Mouse (Mus musculus) gastrocnemius, adult 2 months (tissue): ENCODE measurements around the gene Lkaaear1. TPM values are rescaled to one million over a fixed set of nuclear protein-coding genes. Genes with fewer than 3 reads are reported as not detected.

ENCODE experiments used
- DNase-seq: peaks from one replicate; pipeline ENCODE4 v3.0.0; 2022
- H3K27ac ChIP-seq: fragments of 200-600 bp; 2 replicates; pipeline ENCODE4 v1.8.1; 2022; ENCODE audit warnings: mild to moderate bottlenecking
- H3K4me3 ChIP-seq: fragments of 200-600 bp; 2 replicates; pipeline ENCODE4 v1.8.1; 2022; ENCODE audit warnings: mild to moderate bottlenecking, moderate library complexity
- CTCF ChIP-seq: fragments of 200-600 bp; IDR thresholded peaks from 2 replicates; pipeline ENCODE4 v1.8.1; 2022; ENCODE audit warnings: antibody characterized with exemption, mild to moderate bottlenecking, moderate library complexity
- intact Hi-C: fragments of 180-260 bp; cut with DNase I; formaldehyde crosslinking; loops from one replicate; pipeline ENCODE4 v1.15.1; 2025
- total RNA-seq, 2 experiments: library from RNA; stranded (reverse); gene quantifications; 2 replicates each; pipeline ENCODE4 v1.2.3; 2021

Gene Lkaaear1
- total RNA-seq, 2 experiments from 2014 or later: not detected

DNA sequence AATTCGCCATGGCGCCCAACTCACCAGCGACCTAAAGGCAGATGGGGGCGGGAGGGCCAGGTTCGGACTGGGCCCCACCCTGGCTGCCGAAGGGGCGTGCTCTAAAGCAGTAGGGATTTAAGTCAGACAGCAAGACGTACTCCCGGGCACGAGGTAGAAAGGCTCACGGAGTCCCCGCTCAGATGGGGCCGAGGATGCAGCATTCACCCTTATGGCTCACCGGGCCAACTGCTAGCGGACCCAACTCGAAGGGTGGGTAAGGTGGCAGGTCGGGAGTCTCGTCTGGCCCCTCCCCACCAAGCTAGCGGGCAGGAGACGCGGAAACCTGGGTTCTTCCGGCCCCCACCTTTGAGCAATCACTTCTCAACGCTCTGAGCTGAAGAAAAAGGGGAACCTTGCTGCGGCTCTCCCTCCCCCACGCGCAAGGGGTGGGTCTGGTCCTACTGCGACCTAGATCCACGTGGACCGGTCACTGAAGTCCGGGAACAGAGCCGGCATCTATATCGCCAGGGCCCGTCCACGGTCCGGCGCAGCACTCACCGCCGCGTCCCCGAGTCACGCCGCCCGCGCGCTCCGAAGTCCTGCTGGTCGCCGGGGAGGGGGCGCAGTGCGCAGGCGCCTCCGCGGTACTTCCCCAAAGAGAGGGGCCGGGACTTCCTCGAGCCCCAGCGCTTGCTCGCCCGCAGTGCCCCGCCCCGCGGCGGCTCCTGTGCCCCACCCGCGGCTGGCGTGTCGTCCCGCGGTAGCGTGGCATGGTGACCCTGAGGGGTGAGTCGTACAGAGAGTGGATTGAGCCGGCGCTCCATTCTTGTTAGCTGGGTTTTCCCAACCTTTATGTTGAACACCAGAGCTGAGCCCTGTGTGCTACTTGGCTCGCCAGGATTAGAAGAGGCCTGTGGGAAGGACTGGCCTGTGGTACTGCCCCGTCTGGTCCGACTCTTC is 4.6 kb downstream of the Lkaaear1 start, which contains the start of gene Rgs19:
Gene Rgs19, minus strand, starts transcription at position 639 of the 942 bp plus-strand sequence.
- intact Hi-C loops: no loop called here
- no peak for TF ChIP-seq CTCF
- peak; percentile 90 for DNase-seq
- Histone ChIP-seq H3K27ac (peak within 1 kb of the TSS; percentile 82), H3K4me3 (peak within 1 kb of the TSS; percentile 79)

DNA sequence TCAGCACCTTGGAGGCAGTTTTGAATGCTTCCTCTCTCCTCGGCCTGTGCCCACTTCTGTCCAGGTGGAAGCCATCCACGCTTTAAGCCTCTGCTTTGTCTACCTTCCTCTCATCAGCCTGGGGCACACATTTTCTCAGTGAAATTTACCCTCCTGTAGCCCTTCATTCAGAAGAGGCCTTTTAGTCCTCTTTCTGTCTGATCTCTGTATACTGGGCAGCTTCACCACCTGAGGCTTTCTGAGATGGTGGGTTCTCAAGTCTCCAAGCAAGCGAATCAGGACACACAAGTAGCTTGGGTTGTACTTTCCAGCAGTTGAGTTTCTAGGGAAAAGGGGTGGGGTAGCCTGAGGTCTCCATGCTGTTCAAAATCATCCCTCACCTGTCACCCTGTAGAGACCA is 5.9 kb downstream of the Lkaaear1 start:
- no peak overlapping the region; the same call in 1 of the 2 replicates for H3K4me3 ChIP-seq
- TF ChIP-seq CTCF: no peak
- intact Hi-C loops: no loop called here

GRCm38 (mm10) chr2:181691571-181691970 is 6.7 kb downstream of the Lkaaear1 start:
- peak overlapping the region; percentile 19 for H3K4me3 ChIP-seq
- H3K27ac ChIP-seq: no peak overlapping the region
- intact Hi-C loops: no loop called here
- TF ChIP-seq CTCF: no peak
- no peak for DNase-seq

More for the DNA sequence above, 5.9 kb downstream of the Lkaaear1 start:
- no peak for DNase-seq
- H3K27ac ChIP-seq: no peak overlapping the region

DNA sequence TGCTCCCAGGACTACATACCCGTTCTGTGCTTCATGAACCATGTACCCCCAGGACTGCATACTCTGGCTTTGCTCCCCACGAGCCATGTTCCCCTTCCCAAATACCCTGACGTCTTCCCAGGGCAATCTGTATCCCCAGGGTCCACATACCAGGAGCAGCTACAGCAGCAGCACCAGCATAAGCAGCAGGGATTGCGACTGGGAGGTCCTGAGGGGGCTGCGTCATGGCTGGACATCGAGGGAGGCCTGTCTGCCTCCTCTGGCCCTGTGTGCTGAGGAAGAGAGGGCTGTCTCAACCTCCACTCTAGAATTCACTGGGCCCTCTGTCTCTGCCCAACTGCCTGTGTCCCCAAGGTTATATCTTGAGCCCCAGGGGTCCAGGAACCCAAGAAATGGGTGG is 7.2 kb downstream of the Lkaaear1 start:
- Histone ChIP-seq H3K27ac (no peak overlapping the region), H3K4me3 (no peak overlapping the region)
- no peak for TF ChIP-seq CTCF
- DNase-seq: no peak
- intact Hi-C loops: no loop called here

DNA sequence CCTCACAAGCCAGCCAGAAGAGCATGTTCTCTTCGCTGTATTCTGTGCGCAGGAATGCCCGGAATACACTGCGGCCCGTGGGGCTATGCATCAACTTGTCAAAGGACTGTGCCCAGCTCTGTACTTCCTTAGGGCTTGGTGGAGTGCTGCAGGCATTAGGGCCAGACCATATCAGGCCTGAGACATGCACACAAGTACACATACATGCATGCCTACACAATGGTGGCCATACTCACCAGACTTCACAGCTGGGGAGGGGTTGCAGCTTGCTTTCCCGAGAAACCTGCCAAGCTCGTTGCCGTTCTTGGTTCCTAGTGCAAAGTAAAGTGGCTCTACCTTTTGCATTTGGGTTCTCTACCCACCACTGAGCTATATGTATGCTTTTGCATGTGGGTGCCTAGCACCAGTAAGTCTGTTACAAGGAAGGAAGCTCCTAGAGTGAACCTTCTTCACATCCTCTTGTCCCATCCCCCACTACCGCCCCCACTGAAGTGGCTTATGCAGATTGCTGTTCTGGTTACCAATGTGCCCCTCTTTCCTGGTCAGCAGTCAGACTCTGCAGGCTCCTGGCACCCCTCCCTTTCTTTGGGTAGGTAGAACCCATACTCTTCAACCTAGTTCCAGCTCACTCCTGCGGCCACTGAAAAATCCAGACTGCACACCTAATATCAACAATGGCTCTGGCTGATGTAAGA is 8.6 kb downstream of the Lkaaear1 start:
- Histone ChIP-seq H3K4me3 (no peak overlapping the region), H3K27ac (no peak overlapping the region)
- no peak for DNase-seq
- no peak for TF ChIP-seq CTCF
- intact Hi-C loops: loop anchor here (10.0 kb wide), 1 partner anchor 175 kb away; the partner anchor contains the start of gene Polr3k

- no peak for DNase-seq
- no peak for TF ChIP-seq CTCF
- intact Hi-C loops: loop anchor here (10.0 kb wide), 1 partner anchor 177 kb away; the partner anchor contains the start of gene Polr3k
- H3K4me3 ChIP-seq: no peak overlapping the region
- no peak overlapping the region for H3K27ac ChIP-seq
Observed at GRCm38 (mm10) chr2:181687586-181687985, 10.7 kb downstream of the Lkaaear1 start.

- Histone ChIP-seq H3K4me3 (no peak overlapping the region), H3K27ac (no peak overlapping the region)
- DNase-seq: no peak
- intact Hi-C loops: loop anchor here (10.0 kb wide), 1 partner anchor 179 kb away; the partner anchor contains the start of gene Polr3k
- no peak for TF ChIP-seq CTCF
Observed at GRCm38 (mm10) chr2:181685686-181686085, 12.6 kb downstream of the Lkaaear1 start.

DNA sequence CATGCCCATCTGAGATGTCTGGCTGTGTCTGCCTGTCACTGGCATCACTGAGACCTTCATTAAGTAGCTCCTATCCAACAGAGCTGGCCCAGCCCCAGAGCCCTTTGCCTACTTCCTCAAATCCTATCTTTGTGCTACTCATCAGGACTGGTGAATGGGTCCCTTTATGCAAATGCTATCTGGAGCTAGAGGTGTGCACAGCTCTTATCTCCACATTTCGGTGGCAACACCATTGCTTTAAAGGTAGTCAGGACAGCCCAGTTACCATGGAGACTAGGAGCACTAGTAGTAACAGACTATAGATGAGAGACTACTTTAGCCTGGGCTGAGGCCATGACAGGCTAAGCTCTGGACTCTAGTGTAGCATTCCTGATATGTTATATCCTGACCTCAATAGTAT is 13.5 kb downstream of the Lkaaear1 start:
- Histone ChIP-seq H3K27ac (no peak overlapping the region), H3K4me3 (no peak overlapping the region)
- DNase-seq: no peak
- intact Hi-C loops: loop anchor here (10.0 kb wide), 1 partner anchor 180 kb away; the partner anchor contains the start of gene Polr3k
- no peak for TF ChIP-seq CTCF

DNA sequence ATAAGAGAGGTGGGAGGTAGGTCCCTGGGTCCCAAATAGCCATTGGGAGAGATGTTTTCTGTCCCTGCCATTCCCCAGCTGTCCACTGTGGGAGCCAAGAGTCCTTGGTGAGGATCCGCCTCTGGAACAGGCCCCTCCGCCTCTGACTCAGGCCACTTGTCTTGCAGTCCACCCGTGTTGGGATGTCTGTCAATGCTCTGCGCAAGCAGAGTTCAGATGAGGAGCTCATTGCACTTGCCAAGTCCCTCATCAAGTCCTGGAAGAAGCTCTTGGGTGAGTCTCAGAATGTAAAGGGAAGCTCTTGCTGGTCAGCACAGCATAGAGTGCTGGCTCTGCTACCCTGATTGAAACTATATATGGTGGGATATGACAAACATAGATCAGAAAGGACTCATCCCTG is 14.9 kb downstream of the Lkaaear1 start:
- TF ChIP-seq CTCF: no peak
- no peak overlapping the region for H3K4me3 ChIP-seq
- intact Hi-C loops: loop anchor here (10.0 kb wide), 1 partner anchor 181 kb away; the partner anchor contains the start of gene Polr3k
- no peak overlapping the region for H3K27ac ChIP-seq
- DNase-seq: no peak

GRCm38 (mm10) chr2:181681978-181682377 is 16.3 kb downstream of the Lkaaear1 start:
- no peak overlapping the region for H3K27ac ChIP-seq
- intact Hi-C loops: loop anchor here (10.0 kb wide), 1 partner anchor 183 kb away; the partner anchor contains the start of gene Polr3k
- no peak overlapping the region for H3K4me3 ChIP-seq
- TF ChIP-seq CTCF: no peak
- DNase-seq: no peak

DNA sequence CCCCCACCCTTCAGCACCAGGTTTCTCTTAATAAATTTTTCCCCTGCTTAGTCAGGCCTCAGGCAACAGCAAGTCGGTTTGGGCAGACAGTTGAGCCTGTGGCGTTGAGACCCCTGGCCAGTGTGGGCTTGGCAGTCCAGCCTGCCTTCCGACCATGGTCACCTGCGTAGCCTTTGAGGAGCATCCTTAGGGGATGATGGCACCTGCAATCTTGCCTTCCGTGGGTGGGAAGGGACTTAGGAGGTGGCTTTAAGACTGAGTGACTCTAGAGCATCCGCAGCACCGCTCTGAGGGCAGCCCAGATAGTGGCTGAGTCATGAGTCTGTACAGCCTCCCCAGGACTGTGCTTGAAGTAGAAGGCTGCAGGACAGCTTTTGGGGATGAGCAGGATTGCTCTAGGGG is 17.5 kb downstream of the Lkaaear1 start:
- intact Hi-C loops: loop anchor here (10.0 kb wide), 1 partner anchor 184 kb away; the partner anchor contains the start of gene Polr3k
- Histone ChIP-seq H3K4me3 (peak overlapping the region; percentile 86), H3K27ac (peak overlapping the region; percentile 92)
- DNase-seq: no peak
- TF ChIP-seq CTCF: no peak

GRCm38 (mm10) chr2:181679951-181680715 is 18.1 kb downstream of the Lkaaear1 start, which contains the start of gene Tcea2:
Gene Tcea2 (plus strand): TSS chr2:181680310.
- peak; percentile 45 for TF ChIP-seq CTCF
- intact Hi-C loops: loop anchor here (10.0 kb wide), 1 partner anchor 185 kb away; the partner anchor contains the start of gene Polr3k
- DNase-seq: peak; percentile 85
- peak within 1 kb of the TSS; percentile 92 for H3K27ac ChIP-seq
- H3K4me3 ChIP-seq: peak within 1 kb of the TSS; percentile 86
